9 mouse cellular contexts compared by ENCODE assay signal in the genomic region with DNA sequence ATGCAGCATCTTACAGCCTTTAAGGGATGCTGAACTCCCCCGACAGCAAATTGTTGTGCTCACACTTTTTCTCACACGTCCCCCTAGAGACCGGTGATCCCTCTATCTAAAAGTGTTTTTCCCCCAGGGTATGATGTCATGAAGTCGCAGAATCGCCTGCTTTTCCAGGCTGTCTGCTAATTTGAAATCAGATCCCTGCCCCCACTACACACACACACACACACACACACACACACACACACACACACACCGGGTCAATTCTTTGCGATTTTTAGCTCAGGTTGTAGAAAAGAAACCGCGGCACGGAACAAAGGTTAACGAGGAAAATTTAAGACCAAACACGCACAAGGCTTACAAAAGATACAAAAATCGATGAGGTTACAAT. TPM values are rescaled to one million over a fixed set of nuclear protein-coding genes. Genes with fewer than 3 reads are reported as not detected.
DNase-seq lines count a peak whose midpoint lies in the region; ATAC-seq and TF ChIP-seq lines count a peak whose summit lies in the region.
"Had no signal": no experiment of that assay in that cellular context is flagged by ENCODE, and none has a peak within 500 bp of the region (broad histone marks: within the 10 kb centered on the region; RNA-seq: fewer than 3 reads in every experiment).

No protein-coding gene starts in this region.

- H3K4me3 ChIP-seq in liver, adult 2 months (ENCODE audit: insufficient read depth, low read depth, low read length): peak overlapping the region; percentile 94; the same call in 1 of the 2 replicates
- peak overlapping the region; percentile 63 for H3K4me3 ChIP-seq in embryonic facial prominence, embryonic 15.5 days (replicated peaks)
- H3K4me3 ChIP-seq in intestine, embryonic 15.5 days (replicated peaks): peak overlapping the region; percentile 70
- H3K4me3 ChIP-seq in neural tube, embryonic 12.5 days: peak overlapping the region; percentile 80

- H3K9me3 ChIP-seq in embryonic facial prominence, embryonic 15.5 days (replicated peaks): no peaks in the 10 kb centered on the region
- no peaks in the 10 kb centered on the region for H3K9me3 ChIP-seq in intestine, embryonic 15.5 days
- H3K9me3 ChIP-seq in neural tube, embryonic 12.5 days: no peaks in the 10 kb centered on the region

- 3% methylated on average over 13 of the region's 13 CpGs for WGBS in liver, adult 2 months
- WGBS in embryonic facial prominence, embryonic 15.5 days: 3% methylated on average over 13 of the region's 13 CpGs
- 4% methylated on average over 13 of the region's 13 CpGs for WGBS in intestine, embryonic 15.5 days
- WGBS in neural tube, embryonic 12.5 days: 3% methylated on average over 13 of the region's 13 CpGs

- H3K36me3 ChIP-seq in liver, adult 2 months (ENCODE audit: control insufficient read depth, insufficient read depth, low read length): no peaks in the 10 kb centered on the region
- no peaks in the 10 kb centered on the region for H3K36me3 ChIP-seq in embryonic facial prominence, embryonic 15.5 days
- no peaks in the 10 kb centered on the region for H3K36me3 ChIP-seq in intestine, embryonic 15.5 days
- H3K36me3 ChIP-seq in neural tube, embryonic 12.5 days: no peaks in the 10 kb centered on the region

- no peaks in the 10 kb centered on the region for H3K27me3 ChIP-seq in liver, adult 2 months (ENCODE audit: control insufficient read depth, insufficient read depth, low read length)
- peaks cover 5% of the 10 kb centered on the region; the same call in 1 of the 2 replicates for H3K27me3 ChIP-seq in embryonic facial prominence, embryonic 15.5 days
- H3K27me3 ChIP-seq in intestine, embryonic 15.5 days (replicated peaks): no peaks in the 10 kb centered on the region
- no peaks in the 10 kb centered on the region for H3K27me3 ChIP-seq in neural tube, embryonic 12.5 days (replicated peaks)

- no peak for TF ChIP-seq CTCF in liver, adult 2 months (IDR thresholded peaks at IDR 0.05; ENCODE audit: low read depth, low read length)

- H3K4me1 ChIP-seq in liver, adult 2 months (ENCODE audit: control insufficient read depth, insufficient read depth, low read length): peaks cover 1% of the 10 kb centered on the region; the same call in 1 of the 2 replicates
- H3K4me1 ChIP-seq in embryonic facial prominence, embryonic 15.5 days: no peaks in the 10 kb centered on the region
- no peaks in the 10 kb centered on the region for H3K4me1 ChIP-seq in intestine, embryonic 15.5 days (replicated peaks)
- H3K4me1 ChIP-seq in neural tube, embryonic 12.5 days: peaks cover 14% of the 10 kb centered on the region; the same call in 1 of the 2 replicates

- H3K4me2 ChIP-seq in embryonic facial prominence, embryonic 15.5 days (replicated peaks): peak overlapping the region; percentile 99
- peak overlapping the region; percentile 99 for H3K4me2 ChIP-seq in intestine, embryonic 15.5 days (replicated peaks)
- H3K4me2 ChIP-seq in neural tube, embryonic 12.5 days (replicated peaks): peak overlapping the region; percentile 86

- ATAC-seq in embryonic facial prominence, embryonic 15.5 days (ENCODE audit: insufficient number of reproducible peaks, low FRiP score, low TSS enrichment, low read depth): no peak
- ATAC-seq in intestine, embryonic 15.5 days: no peak
- no peak; the same call in 1 of the 2 replicates for ATAC-seq in neural tube, embryonic 12.5 days (ENCODE audit: low FRiP score, low read depth)

- TF ChIP-seq POLR2A in liver, adult 2 months (IDR thresholded peaks at IDR 0.05; ENCODE audit: extremely low read depth, insufficient read depth, low read length): no peak

- peak; percentile 70 for DNase-seq in liver, adult 2 months (ENCODE audit: extremely low read depth, low read depth, low spot score)
- no peak for DNase-seq in liver
- DNase-seq in gastrocnemius, adult 18-20 months (ENCODE audit: low spot score): no peak
- no peak for DNase-seq in adrenal gland, adult 2 months
- DNase-seq in embryo, embryonic 10.5 days (ENCODE audit: low spot score): no peak

- H3K27ac ChIP-seq in liver, adult 2 months (replicated peaks; ENCODE audit: insufficient read depth, low read depth, low read length): peak overlapping the region; percentile 79
- no peak overlapping the region for H3K27ac ChIP-seq in embryonic facial prominence, embryonic 15.5 days (replicated peaks)
- no peak overlapping the region for H3K27ac ChIP-seq in intestine, embryonic 15.5 days
- H3K27ac ChIP-seq in neural tube, embryonic 12.5 days: no peak overlapping the region

- peak overlapping the region; percentile 64 for H3K9ac ChIP-seq in liver, adult 2 months (ENCODE audit: low read depth, low read length)
- 0 out of 2 replicates have a peak overlapping the region, but pooled peaks have one; percentile 1 for H3K9ac ChIP-seq in embryonic facial prominence, embryonic 15.5 days
- peak overlapping the region; percentile 67; the same call in 1 of the 2 replicates for H3K9ac ChIP-seq in intestine, embryonic 15.5 days
- H3K9ac ChIP-seq in neural tube, embryonic 12.5 days: peak overlapping the region; percentile 88; the same call in 1 of the 2 replicates

- H3K79me2 ChIP-seq in liver, adult 2 months (ENCODE audit: control insufficient read depth, insufficient read depth, low read length): peaks cover 10% of the 10 kb centered on the region; the same call in 1 of the 2 replicates

RNA-seq across cellular contexts. Expression of gene Dmxl2, which starts 0.7 kb away (rescaled TPM):
- total RNA-seq in liver, adult 2 months (2014; rRNA removed): 12.3 and 20.7 TPM in 2 replicates
- polyA plus RNA-seq in liver, adult 2 months (2012; rRNA removed): 2.9 and 3.6 TPM in 2 replicates
- 6.4 and 7.0 TPM in 2 replicates for polyA plus RNA-seq in embryonic facial prominence, embryonic 15.5 days (2015; fragmentation: Nextera tagmentation; extraction: Ambion mirVana)
- 4.1 and 4.4 TPM in 2 replicates for polyA plus RNA-seq in intestine, embryonic 15.5 days (2015; fragmentation: Nextera tagmentation; extraction: Ambion mirVana)
- polyA plus RNA-seq in neural tube, embryonic 12.5 days (2016; fragmentation: Nextera tagmentation; extraction: Ambion mirVana): 28.5 and 29.7 TPM in 2 replicates
- total RNA-seq in gastrocnemius, adult 18-20 months (2021): 1 to 10 TPM; 2.4 to 3.1 TPM
- 10 to 100 TPM; 15.0 to 15.9 TPM for total RNA-seq in adrenal gland, adult 2 months (2021)
- polyA plus RNA-seq in adrenal gland, adult 2 months (2012; rRNA removed): 0.81 and 1.5 TPM in 2 replicates

RNA-seq across cellular contexts. Expression of gene Sh2d7, which starts 36.7 kb away (rescaled TPM):
- total RNA-seq in liver, adult 2 months (2014; rRNA removed): not detected in 2 replicates
- polyA plus RNA-seq in liver, adult 2 months (2012; rRNA removed): not detected in 2 replicates
- 0.12 TPM in 1 of 2 replicates, not detected in the other for polyA plus RNA-seq in embryonic facial prominence, embryonic 15.5 days (2015; fragmentation: Nextera tagmentation; extraction: Ambion mirVana)
- not detected in 2 replicates for polyA plus RNA-seq in intestine, embryonic 15.5 days (2015; fragmentation: Nextera tagmentation; extraction: Ambion mirVana)
- polyA plus RNA-seq in neural tube, embryonic 12.5 days (2016; fragmentation: Nextera tagmentation; extraction: Ambion mirVana): not detected in 2 replicates
- not detected for total RNA-seq in gastrocnemius, adult 18-20 months (2021)
- not detected for total RNA-seq in adrenal gland, adult 2 months (2021)
- polyA plus RNA-seq in adrenal gland, adult 2 months (2012; rRNA removed): not detected in 2 replicates
- total RNA-seq: adrenal gland, postnatal 4 days had no signal

RNA-seq across cellular contexts. Expression of gene Cib2, which starts 57.9 kb away (rescaled TPM):
- total RNA-seq in liver, adult 2 months (2014; rRNA removed): 3.7 and 4.7 TPM in 2 replicates
- polyA plus RNA-seq in liver, adult 2 months (2012; rRNA removed): 4.1 and 5.8 TPM in 2 replicates
- polyA plus RNA-seq in embryonic facial prominence, embryonic 15.5 days (2015; fragmentation: Nextera tagmentation; extraction: Ambion mirVana): 25.2 and 25.7 TPM in 2 replicates
- polyA plus RNA-seq in intestine, embryonic 15.5 days (2015; fragmentation: Nextera tagmentation; extraction: Ambion mirVana): 9.4 and 9.9 TPM in 2 replicates
- 28.3 and 28.4 TPM in 2 replicates for polyA plus RNA-seq in neural tube, embryonic 12.5 days (2016; fragmentation: Nextera tagmentation; extraction: Ambion mirVana)
- total RNA-seq in gastrocnemius, adult 18-20 months (2021): 100 to 1,000 TPM; 111 to 121 TPM
- 100 to 1,000 TPM in 1 of 2 experiments, 10 to 100 TPM in 1; 47.9 to 131 TPM for total RNA-seq in adrenal gland, adult 2 months (2021)
- polyA plus RNA-seq in adrenal gland, adult 2 months (2012; rRNA removed): 15.1 and 31.7 TPM in 2 replicates

Comparison
In these comparisons a context has a peak if more than half of its experiments do, and no peak if none do; other contexts are left out.
1. H3K9ac ChIP-seq: peak in every context shown above with its lines; median percentile 88 in neural tube, embryonic 12.5 days; 67 in intestine, embryonic 15.5 days; 64 in liver, adult 2 months; 1 in embryonic facial prominence, embryonic 15.5 days.